Mouse (Mus musculus): ENCODE measurements around the gene Hist1h4j. TPM values are rescaled to one million over a fixed set of nuclear protein-coding genes. Genes with fewer than 3 reads are reported as not detected.
"Not testable (repeated sequence)": the region's sequence is repeated elsewhere in the genome, so short reads cannot be mapped to it uniquely, and the experiment has no call there.

The Hist1h4j gene
- total and polyA plus RNA-seq, 3 experiments = 2.7 to 947 TPM; not detected in 1

DNA sequence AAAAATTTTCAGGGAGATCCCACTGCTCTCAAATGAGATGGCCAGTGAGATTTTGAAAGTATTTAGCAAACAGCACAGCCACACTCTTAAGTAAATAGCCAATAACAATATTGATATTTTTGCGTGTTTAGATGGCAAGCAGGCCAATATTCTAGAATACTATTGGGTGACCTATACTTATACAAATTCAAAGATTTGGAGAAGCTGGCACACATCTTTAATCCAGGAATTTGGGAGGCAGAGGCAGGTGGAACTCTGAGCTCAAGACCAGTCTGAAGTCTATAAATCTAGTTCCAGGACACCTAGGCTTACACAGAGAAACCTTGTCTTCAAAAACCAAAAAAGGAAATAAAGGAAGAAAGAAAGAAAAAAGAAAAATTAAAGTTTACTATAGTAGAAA, 46.8 kb downstream of the Hist1h4j start:
- H3K36me3 ChIP-seq (ENCODE audit: control insufficient read depth in 1 of 2, insufficient read depth in 2 of 2, low read length in 2 of 2) = peaks cover 0 to 34% of the 10 kb centered on the region in 2 experiments; a peak in 2 of 4 replicates
- no peaks in the 10 kb centered on the region for H3K9me3 ChIP-seq (replicated peaks; ENCODE audit: insufficient read depth, low read length)
- TF ChIP-seq CTCF (IDR thresholded peaks at IDR 0.05 in 2 of 3, conservative IDR thresholded peaks at IDR 0.05 in 1 of 3; ENCODE audit: control insufficient read depth in 1 of 3, insufficient read depth in 1 of 3, low read depth in 2 of 3, low read length in 3 of 3, poor library complexity in 1 of 3, severe bottlenecking in 1 of 3) (no peak), USF1 (IDR thresholded peaks at IDR 0.05; ENCODE audit: low read depth, low read length) (no peak), SMC3 (IDR thresholded peaks at IDR 0.05; ENCODE audit: low read depth, low read length) (no peak), MEF2A (IDR thresholded peaks at IDR 0.05; ENCODE audit: extremely low read depth, insufficient replicate concordance, low read depth, low read length, poor library complexity, severe bottlenecking) (no peak), ZC3H11A (IDR thresholded peaks at IDR 0.05; ENCODE audit: low read depth, low read length) (no peak), CHD2 (IDR thresholded peaks at IDR 0.05; ENCODE audit: low read length) (no peak), POLR2AphosphoS2 (IDR thresholded peaks at IDR 0.05; ENCODE audit: low read length) (no peak), E2F4 (IDR thresholded peaks at IDR 0.05; ENCODE audit: borderline replicate concordance, low read depth, low read length) (no peak), HCFC1 (IDR thresholded peaks at IDR 0.05; ENCODE audit: low read depth, low read length) (no peak), KAT2A (conservative IDR thresholded peaks at IDR 0.05; ENCODE audit: low read depth, low read length) (no peak), ELF1 (IDR thresholded peaks at IDR 0.05; ENCODE audit: low read depth, low read length) (no peak)
- H3K27ac ChIP-seq (ENCODE audit: control insufficient read depth, low read depth, low read length) = peak overlapping the region; percentile 71
- H3K9ac ChIP-seq (ENCODE audit: control insufficient read depth, low read depth, low read length, poor library complexity, severe bottlenecking) = peak overlapping the region; percentile 75
- H3K79me2 ChIP-seq (ENCODE audit: control insufficient read depth, insufficient read depth, low read length, poor library complexity) = peaks cover 8% of the 10 kb centered on the region; the same call in 1 of the 2 replicates
- DNase-seq (ENCODE audit: low read depth, low spot score) = peak; percentile 56
- no peak overlapping the region; a peak in 1 of 4 replicates for H3K4me3 ChIP-seq (ENCODE audit: control insufficient read depth in 1 of 2, insufficient read depth in 1 of 2, low read depth in 2 of 2, low read length in 2 of 2)
- no peaks in the 10 kb centered on the region for H3K27me3 ChIP-seq (ENCODE audit: control insufficient read depth in 1 of 2, insufficient read depth in 2 of 2, low read length in 2 of 2)
- peaks cover 0 to 9% of the 10 kb centered on the region in 2 experiments; a peak in 2 of 4 replicates for H3K4me1 ChIP-seq (ENCODE audit: control insufficient read depth in 1 of 2, insufficient read depth in 2 of 2, low read length in 2 of 2)

DNA sequence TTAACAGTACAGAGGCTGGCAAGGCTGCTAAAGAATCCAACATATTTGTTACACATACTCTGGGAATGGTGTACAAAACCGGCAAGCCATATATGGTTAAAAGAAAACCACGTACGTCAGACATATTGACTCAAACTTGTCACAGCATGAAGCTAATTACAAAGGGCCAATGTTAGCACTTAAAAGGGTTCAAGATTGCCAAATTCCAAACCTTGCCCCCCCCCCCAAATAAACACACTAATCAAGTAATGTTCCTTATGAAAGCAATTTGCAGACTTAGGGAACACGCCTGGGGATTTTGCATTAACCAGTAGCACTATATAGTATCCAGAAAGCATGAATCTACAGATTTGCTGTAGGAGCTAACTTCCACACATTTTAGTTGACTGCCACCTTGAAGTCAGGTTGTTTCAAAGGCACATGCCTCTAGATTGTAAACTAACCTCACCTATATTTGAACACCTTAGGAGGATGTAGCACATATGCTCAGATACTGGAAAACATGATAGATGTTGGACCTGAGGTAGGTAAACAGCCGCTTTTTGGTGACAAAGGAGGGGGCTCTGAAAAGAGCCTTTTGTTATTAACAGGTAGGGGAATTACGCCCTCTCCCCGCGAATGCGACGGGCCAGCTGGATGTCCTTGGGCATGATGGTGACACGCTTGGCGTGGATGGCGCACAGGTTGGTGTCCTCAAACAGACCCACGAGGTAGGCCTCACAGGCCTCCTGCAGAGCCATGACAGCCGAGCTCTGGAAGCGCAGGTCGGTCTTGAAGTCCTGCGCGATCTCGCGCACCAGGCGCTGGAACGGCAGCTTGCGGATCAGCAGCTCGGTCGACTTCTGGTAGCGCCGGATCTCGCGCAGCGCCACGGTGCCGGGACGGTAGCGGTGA, 47.7 kb downstream of the Hist1h4j start:
- H3K9me3 ChIP-seq (replicated peaks; ENCODE audit: insufficient read depth, low read length); H3K79me2 ChIP-seq (ENCODE audit: control insufficient read depth, insufficient read depth, low read length, poor library complexity); H3K27me3 ChIP-seq (ENCODE audit: control insufficient read depth in 1 of 2, insufficient read depth in 2 of 2, low read length in 2 of 2); H3K4me1 ChIP-seq (ENCODE audit: control insufficient read depth in 1 of 2, insufficient read depth in 2 of 2, low read length in 2 of 2): not testable (repeated sequence)
- Histone ChIP-seq H3K4me3 (ENCODE audit: control insufficient read depth in 1 of 2, insufficient read depth in 1 of 2, low read depth in 2 of 2, low read length in 2 of 2) (peak overlapping the region in 1 of 2 experiments; percentile 44; a peak in 2 of 4 replicates), H3K27ac (ENCODE audit: control insufficient read depth, low read depth, low read length) (peak overlapping the region; percentile 93), H3K9ac (ENCODE audit: control insufficient read depth, low read depth, low read length, poor library complexity, severe bottlenecking) (peak overlapping the region; percentile 75), H3K36me3 (ENCODE audit: control insufficient read depth in 1 of 2, insufficient read depth in 2 of 2, low read length in 2 of 2) (peaks cover 0 to 28% of the 10 kb centered on the region in 2 experiments; a peak in 2 of 4 replicates)
- peak in 1 of 2 experiments; percentile 98; a peak in 2 of 4 replicates for TF ChIP-seq POLR2A (IDR thresholded peaks at IDR 0.05; ENCODE audit: control insufficient read depth in 1 of 2, insufficient read depth in 1 of 2, low read depth in 1 of 2, low read length in 2 of 2, poor library complexity in 1 of 2)
- TF ChIP-seq POLR2AphosphoS5 (IDR thresholded peaks at IDR 0.05; ENCODE audit: borderline replicate concordance, low read depth, low read length) = peak; percentile 93; the same call in 1 of the 2 replicates
- DNase-seq (ENCODE audit: low read depth, low spot score) = peak; percentile 93
